Mouse (Mus musculus) right cerebral cortex, postnatal 14 days (tissue): ENCODE results near the gene Gm8220.
"Not testable (repeated sequence)": the region's sequence is repeated elsewhere in the genome, so short reads cannot be mapped to it uniquely, and the experiment has no call there.

Source experiments
- DNase-seq: peaks from one replicate; pipeline ENCODE4 v3.0.0; 2022

The Gm8220 gene

GRCm38 (mm10) chr14:44285280-44285679 lies at the start of gene Gm8220:
Gm8220 (plus strand) TSS chr14:44285580.
- DNase-seq, result not testable (repeated sequence)

GRCm38 (mm10) chr14:44248039-44248438 lies 37.3 kb upstream of the Gm8220 start:
- no peak for DNase-seq

GRCm38 (mm10) chr14:44312049-44312448 lies 26.7 kb downstream of the Gm8220 start:
- not testable (repeated sequence) for DNase-seq

GRCm38 (mm10) chr14:44338484-44338883 lies 53.1 kb downstream of the Gm8220 start, which contains the start of gene Gm5930:
Gm5930 (minus strand) TSS chr14:44338584.
- not testable (repeated sequence) for DNase-seq
